Comparison of ENCODE assay signal across 9 mouse cellular contexts in the genomic region with DNA sequence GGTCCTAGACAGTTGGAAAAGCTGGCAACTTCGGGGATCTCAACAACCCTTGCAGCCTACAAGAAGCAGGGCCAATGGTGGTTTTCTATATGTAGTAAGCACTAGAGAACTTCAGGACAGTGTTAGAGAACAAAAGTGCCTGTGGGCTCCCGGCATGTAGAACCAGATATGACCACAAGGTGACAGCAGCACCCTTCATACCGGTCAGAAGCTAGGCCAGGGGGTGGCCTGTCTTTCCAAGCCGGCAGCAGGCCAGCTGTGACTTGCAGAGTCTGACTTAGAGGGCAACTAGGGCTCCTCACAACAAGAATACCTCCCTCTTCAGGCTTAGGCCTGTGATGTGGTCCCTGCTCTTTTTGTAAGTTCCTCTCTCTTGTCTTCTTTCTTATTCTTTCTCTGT. TPM values are rescaled to one million over a fixed set of nuclear protein-coding genes. Genes with fewer than 3 reads are reported as not detected.
DNase-seq lines count a peak whose midpoint lies in the region; ATAC-seq lines count a peak whose summit lies in the region.
"Had no signal": no experiment of that assay in that cellular context is flagged by ENCODE, and none has a peak within 500 bp of the region (broad histone marks: within the 10 kb centered on the region; RNA-seq: fewer than 3 reads in every experiment).

No protein-coding gene starts in this region.

- no peaks in the 10 kb centered on the region for H3K9me3 ChIP-seq in hindbrain, embryonic 14.5 days (ENCODE audit: control insufficient read depth, low read length)

- H3K36me3 ChIP-seq in hindbrain, embryonic 14.5 days (replicated peaks; ENCODE audit: control insufficient read depth, insufficient read depth), result no peaks in the 10 kb centered on the region

- H3K4me1 ChIP-seq in hindbrain, embryonic 14.5 days (replicated peaks; ENCODE audit: control insufficient read depth, insufficient read depth, low read length), result peaks cover 20% of the 10 kb centered on the region

- no peaks in the 10 kb centered on the region for H3K27me3 ChIP-seq in hindbrain, embryonic 14.5 days (ENCODE audit: control insufficient read depth, insufficient read depth, low read length)

- peak overlapping the region; percentile 29 for H3K9ac ChIP-seq in hindbrain, embryonic 14.5 days

- WGBS in hindbrain, embryonic 14.5 days, result 5% methylated on average over 4 of the region's 4 CpGs

- no peak overlapping the region for H3K4me3 ChIP-seq in hindbrain, embryonic 14.5 days (replicated peaks; ENCODE audit: low read length)
- H3K4me3 ChIP-seq: myocyte had no signal

- H3K4me2 ChIP-seq in hindbrain, embryonic 14.5 days (replicated peaks), result peak overlapping the region; percentile 15; the same call in 1 of the 2 replicates

- ATAC-seq in hindbrain, embryonic 14.5 days (ENCODE audit: low FRiP score), result peak; percentile 86
- peak; percentile 97 for ATAC-seq in megakaryocyte progenitor cell, adult 5-6 weeks (replicated peaks; ENCODE audit: poor library complexity)

- peak; percentile 96 for DNase-seq in adipocyte (ENCODE audit: low spot score)
- DNase-seq in cerebellum, postnatal 14 days, result peak; percentile 80 to 88
- DNase-seq in frontal cortex, postnatal 14 days (ENCODE audit: low spot score in 2 of 2), result peak; percentile 33 to 65
- DNase-seq in hindbrain, embryonic 14.5 days (ENCODE audit: low spot score), result peak; percentile 87
- DNase-seq in layer of hippocampus, postnatal 10 days (ENCODE audit: low spot score in 2 of 2), result peak; percentile 82 to 85
- DNase-seq in right cerebral cortex, postnatal 14 days, result peak; percentile 75
- DNase-seq in yolk sac, embryonic 10.5 days (ENCODE audit: low spot score), result peak; percentile 37

- H3K27ac ChIP-seq in hindbrain, embryonic 14.5 days, result peak overlapping the region; percentile 29

RNA-seq across cellular contexts. Expression of gene Fbrsl1, which starts 45.5 kb away (rescaled TPM):
- polyA plus RNA-seq in hindbrain, embryonic 14.5 days (2014; fragmentation: Nextera tagmentation; extraction: Ambion mirVana), result 23.8 and 24.8 TPM in 2 replicates
- total RNA-seq in layer of hippocampus, postnatal 10 days (2021), result 10 to 100 TPM; 82.5 to 90.6 TPM
- 21.3 and 35.4 TPM in 2 replicates for total RNA-seq in megakaryocyte progenitor cell, adult 5-6 weeks (2015)
- total RNA-seq in megakaryocyte progenitor cell, adult 5-6 weeks (2017), result 9.3 and 12.2 TPM in 2 replicates

RNA-seq across cellular contexts. Expression of gene Galnt9, which starts 50.4 kb away (rescaled TPM):
- 23.9 and 26.9 TPM in 2 replicates for polyA plus RNA-seq in hindbrain, embryonic 14.5 days (2014; fragmentation: Nextera tagmentation; extraction: Ambion mirVana)
- total RNA-seq in layer of hippocampus, postnatal 10 days (2021), result 10 to 100 TPM; 76.5 to 77.2 TPM
- 0.39 TPM in 1 of 2 replicates, not detected in the other for total RNA-seq in megakaryocyte progenitor cell, adult 5-6 weeks (2015)
- total RNA-seq in megakaryocyte progenitor cell, adult 5-6 weeks (2017), result 0.12 TPM in 1 of 2 replicates, not detected in the other

Comparison
In these comparisons a context has a peak if more than half of its experiments do, and no peak if none do; other contexts are left out.
1. DNase-seq: peak in every context shown above with its lines; median percentile 96 in adipocyte; 87 in hindbrain, embryonic 14.5 days; 84 in cerebellum, postnatal 14 days; 84 in layer of hippocampus, postnatal 10 days; 75 in right cerebral cortex, postnatal 14 days; 49 in frontal cortex, postnatal 14 days; 37 in yolk sac, embryonic 10.5 days.
2. RNA of gene Galnt9, which starts 50.4 kb away (total RNA-seq): 76.5 to 77.2 TPM in layer of hippocampus, postnatal 10 days; 0.12 to 0.39 TPM in megakaryocyte progenitor cell, adult 5-6 weeks; every median in the first group is over 10 times any median in the second.